Mouse (Mus musculus): Measurements from ENCODE around the gene Irx5. TPM values are rescaled to one million over a fixed set of nuclear protein-coding genes. Genes with fewer than 3 reads are reported as not detected.

Irx5 gene
- total RNA-seq, 1 experiment from 2014 or later = not detected

GRCm38 (mm10) chr8:92413583-92413982 is 56.2 kb downstream of the Irx5 start:
- no peak for ATAC-seq (ENCODE audit: extremely low read depth, insufficient number of reproducible peaks, low FRiP score, poor library complexity, severe bottlenecking)

GRCm38 (mm10) chr8:92420666-92421065 is 63.2 kb downstream of the Irx5 start:
- ATAC-seq (ENCODE audit: extremely low read depth, insufficient number of reproducible peaks, low FRiP score, poor library complexity, severe bottlenecking) = no peak

Data from neutrophil, adult 5-6 weeks (primary cell).